Mouse (Mus musculus): ENCODE measurements at regions not wholly inside any gene's neighbourhood (a gene's known extent, or its start where the extent isn't known, plus 50 kb on each side); places are given as distances from the start of the nearest gene placed in this dataset.
A peak's percentile ranks its signal among the peaks of the same experiment; 100 is the strongest.
"Not testable (repeated sequence)": the region's sequence is repeated elsewhere in the genome, so short reads cannot be mapped to it uniquely, and the experiment has no call there.

- DNase-seq (ENCODE audit: low read depth, low spot score), result no peak
Measured at GRCm38 (mm10) chr2:39420696-39421095, 194.4 kb upstream of the Ppp6c start.

GRCm38 (mm10) chr2:39400336-39400735 is 174.1 kb upstream of the Ppp6c start:
- no peak for DNase-seq (ENCODE audit: low read depth, low spot score)

GRCm38 (mm10) chr2:39399523-39399922 is 173.3 kb upstream of the Ppp6c start:
- DNase-seq (ENCODE audit: low read depth, low spot score), result no peak

DNA sequence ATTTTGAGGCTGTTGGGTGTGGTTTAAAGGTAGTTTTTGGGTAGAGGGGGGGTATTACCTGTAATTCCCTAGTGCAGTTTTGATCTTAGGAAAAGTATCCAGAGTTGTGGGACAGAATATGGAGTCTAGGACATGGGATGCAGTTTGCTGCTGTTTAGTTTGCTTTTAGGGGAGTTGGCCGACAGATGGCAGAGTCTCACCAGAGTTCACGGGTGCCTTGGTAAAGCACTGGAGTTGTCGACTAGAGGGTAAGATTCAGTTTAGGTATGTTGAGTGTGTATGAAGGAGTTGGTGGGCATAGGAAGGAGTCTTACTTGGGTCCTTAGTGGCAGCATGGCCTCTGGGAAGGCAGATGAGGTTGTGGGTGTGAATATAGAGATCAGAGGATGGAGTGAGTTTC is 168.4 kb upstream of the Ppp6c start:
- no peak for DNase-seq (ENCODE audit: low read depth, low spot score)

GRCm38 (mm10) chr2:39377264-39377663 is 151.0 kb upstream of the Ppp6c start:
- DNase-seq (ENCODE audit: low read depth, low spot score), result no peak

GRCm38 (mm10) chr2:39373068-39373779 is 147.0 kb upstream of the Ppp6c start:
- peak; percentile 95 for DNase-seq (ENCODE audit: low read depth, low spot score)

- no peak for DNase-seq (ENCODE audit: low read depth, low spot score)
Measured at GRCm38 (mm10) chr2:39344207-39344606, 118.0 kb upstream of the Ppp6c start.

GRCm38 (mm10) chr2:39340406-39340805 is 114.2 kb upstream of the Ppp6c start:
- peak; percentile 32 for DNase-seq (ENCODE audit: low read depth, low spot score)

GRCm38 (mm10) chr2:39338832-39339649 is 112.8 kb upstream of the Ppp6c start:
- DNase-seq (ENCODE audit: low read depth, low spot score), result no peak

DNA sequence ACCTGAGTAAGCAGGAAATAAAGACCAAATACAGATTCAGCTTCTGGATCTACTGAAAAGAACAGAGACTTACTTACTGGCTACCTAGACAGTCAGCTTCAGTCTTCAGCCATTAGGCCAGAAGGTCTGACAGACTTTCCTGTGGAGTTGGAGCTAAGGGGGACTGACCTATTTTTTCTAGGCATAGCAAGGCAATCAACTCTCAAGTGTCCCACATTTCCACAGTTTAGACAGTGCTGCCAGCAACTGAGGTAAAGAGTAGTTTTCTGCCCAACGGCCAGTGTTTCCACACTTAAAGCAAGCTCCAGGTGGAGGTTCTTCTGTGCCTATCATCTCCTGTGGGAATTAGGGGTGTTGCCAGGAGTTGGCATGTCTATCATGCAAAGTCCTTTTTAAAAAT is 111.3 kb upstream of the Ppp6c start:
- DNase-seq (ENCODE audit: low read depth, low spot score), result no peak

GRCm38 (mm10) chr2:39325715-39326493 is 99.7 kb upstream of the Ppp6c start:
- DNase-seq (ENCODE audit: low read depth, low spot score), result no peak

DNA sequence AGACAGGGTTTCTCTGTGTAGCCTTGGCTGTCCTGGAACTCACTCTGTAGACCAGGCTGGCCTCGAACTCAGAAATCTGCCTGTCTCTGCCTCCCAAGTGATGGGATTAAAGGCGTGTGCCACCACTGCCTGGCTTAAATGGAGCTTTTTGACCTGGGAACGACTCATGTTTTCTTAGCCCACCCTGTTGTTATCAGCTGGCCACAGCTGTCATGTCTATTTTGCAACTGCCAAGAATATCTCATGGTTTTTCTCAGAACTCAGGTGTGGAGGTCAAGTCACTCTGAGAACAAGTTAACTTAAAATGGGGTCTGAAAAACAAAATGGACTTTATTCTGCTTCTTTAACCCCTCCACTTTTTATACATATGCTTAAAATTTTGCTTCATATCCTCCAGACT is 98.9 kb upstream of the Ppp6c start:
- DNase-seq (ENCODE audit: low read depth, low spot score), result not testable (repeated sequence)

- DNase-seq (ENCODE audit: low read depth, low spot score), result no peak
Measured at GRCm38 (mm10) chr2:39299798-39300382, 73.6 kb upstream of the Ppp6c start.

DNA sequence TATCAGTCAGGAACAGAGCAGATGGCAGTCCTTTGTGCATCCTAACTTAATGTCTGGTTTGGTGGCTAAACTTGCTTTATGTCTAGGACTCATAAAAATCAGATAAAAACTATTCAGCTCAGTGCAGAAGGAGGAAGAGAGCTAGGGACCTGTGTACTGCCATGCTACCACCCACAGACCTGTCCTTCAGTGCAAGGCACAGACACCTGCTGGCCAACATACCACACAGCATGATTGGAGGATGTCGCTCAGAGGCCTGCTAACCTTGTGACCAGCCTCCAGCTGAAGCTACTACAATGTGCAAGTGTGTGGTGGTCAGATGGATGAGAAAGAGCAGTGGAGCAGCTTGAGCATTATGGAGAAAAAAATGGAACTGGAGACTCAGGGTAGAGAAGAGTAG is 73.0 kb upstream of the Ppp6c start:
- DNase-seq (ENCODE audit: low read depth, low spot score), result no peak

DNA sequence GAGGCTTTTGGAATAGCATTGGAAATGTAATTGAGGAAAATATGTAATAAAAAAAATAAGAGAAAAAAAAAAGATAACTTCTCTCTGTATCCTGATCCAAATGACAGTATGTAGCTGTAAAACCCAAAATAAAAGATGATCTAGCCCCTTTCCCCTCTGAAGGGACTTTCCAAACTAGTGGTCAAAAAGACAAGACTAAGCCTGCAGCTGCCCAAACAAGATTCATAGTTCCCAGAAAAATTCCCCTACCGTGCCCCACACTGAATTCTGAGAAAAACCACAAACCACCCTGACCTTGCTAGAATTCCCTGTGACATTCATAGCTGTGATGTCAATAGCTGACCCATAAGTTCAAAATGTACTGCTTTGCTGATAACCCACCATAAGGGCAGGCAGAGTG is 69.2 kb upstream of the Ppp6c start:
- DNase-seq (ENCODE audit: low read depth, low spot score), result no peak

- no peak for DNase-seq (ENCODE audit: low read depth, low spot score)
Measured at GRCm38 (mm10) chr2:39278218-39278617, 52.0 kb upstream of the Ppp6c start.
